ENCODE assay signal across 8 mouse cellular contexts in genomic region chr15:83607115-83607802, GRCm38 (mm10). TPM values are rescaled to one million over a fixed set of nuclear protein-coding genes. Genes with fewer than 3 reads are reported as not detected.
DNase-seq lines count a peak whose midpoint lies in the region; ATAC-seq lines count a peak whose summit lies in the region.
"Had no signal": no experiment of that assay in that cellular context is flagged by ENCODE, and none has a peak within 500 bp of the region (broad histone marks: within the 10 kb centered on the region; RNA-seq: fewer than 3 reads in every experiment).

No protein-coding gene starts in this region.

- 0 out of 2 replicates have a peak, but pooled peaks cover 2% of the 10 kb centered on the region for H3K27me3 ChIP-seq in heart, embryonic 13.5 days (replicated peaks)
- H3K27me3 ChIP-seq: limb, embryonic 13.5 days had no signal

- 0 out of 2 replicates have a peak, but pooled peaks cover 6% of the 10 kb centered on the region for H3K36me3 ChIP-seq in heart, embryonic 13.5 days

- no peaks in the 10 kb centered on the region for H3K9me3 ChIP-seq in heart, embryonic 13.5 days
- H3K9me3 ChIP-seq: limb, embryonic 13.5 days had no signal

- H3K27ac ChIP-seq in heart, embryonic 13.5 days (replicated peaks): no peak overlapping the region
- H3K27ac ChIP-seq: limb, embryonic 13.5 days had no signal

- no peak overlapping the region for H3K4me3 ChIP-seq in heart, embryonic 13.5 days
- H3K4me3 ChIP-seq: limb, embryonic 13.5 days had no signal

- WGBS in heart, embryonic 13.5 days: 40% methylated on average over 15 of the region's 15 CpGs

- H3K4me2 ChIP-seq in heart, embryonic 13.5 days: no peak overlapping the region
- H3K4me2 ChIP-seq: limb, embryonic 13.5 days had no signal

- DNase-seq in CD8-positive naive resting alpha-beta T cell, adult 2 months (ENCODE audit: low read depth in 2 of 2, low spot score in 2 of 2): peak; percentile 56 to 71
- peak; percentile 78 for DNase-seq in R1 (ENCODE audit: low read depth, low spot score)
- DNase-seq in cerebellum, postnatal 36 days: peak; percentile 73 to 77
- peak; percentile 74 to 76 for DNase-seq in layer of hippocampus, postnatal 10 days (ENCODE audit: low spot score in 2 of 2)
- peak; percentile 81 for DNase-seq in lung, postnatal 25 days (ENCODE audit: low spot score)
- DNase-seq in right cerebral cortex, postnatal 14 days: peak; percentile 72

- peaks cover 16% of the 10 kb centered on the region for H3K4me1 ChIP-seq in heart, embryonic 13.5 days
- H3K4me1 ChIP-seq: limb, embryonic 13.5 days had no signal

- no peak for ATAC-seq in heart, embryonic 13.5 days (ENCODE audit: extremely low read depth, insufficient number of reproducible peaks, low FRiP score, low TSS enrichment)

- 0 out of 2 replicates have a peak overlapping the region, but pooled peaks have one; percentile 33 for H3K9ac ChIP-seq in heart, embryonic 13.5 days
- H3K9ac ChIP-seq: limb, embryonic 13.5 days had no signal

RNA-seq across cellular contexts. Expression of gene Ttll12, which starts 12.3 kb away (rescaled TPM):
- polyA plus RNA-seq in heart, embryonic 13.5 days (2015; fragmentation: Nextera tagmentation; extraction: Ambion mirVana): 21.9 and 22.0 TPM in 2 replicates
- 10 to 100 TPM; 18.2 to 19.6 TPM for total RNA-seq in layer of hippocampus, postnatal 10 days (2021)

RNA-seq across cellular contexts. Expression of gene Mcat, which starts 43.7 kb away (rescaled TPM):
- 29.6 and 32.6 TPM in 2 replicates for polyA plus RNA-seq in heart, embryonic 13.5 days (2015; fragmentation: Nextera tagmentation; extraction: Ambion mirVana)
- 10 to 100 TPM; 26.8 to 31.7 TPM for total RNA-seq in layer of hippocampus, postnatal 10 days (2021)

RNA-seq across cellular contexts. Expression of gene Tspo, which starts 43.9 kb away (rescaled TPM):
- 139 and 150 TPM in 2 replicates for polyA plus RNA-seq in heart, embryonic 13.5 days (2015; fragmentation: Nextera tagmentation; extraction: Ambion mirVana)
- 1 to 10 TPM; 2.4 to 2.9 TPM for total RNA-seq in layer of hippocampus, postnatal 10 days (2021)
